Mouse (Mus musculus) adrenal gland, postnatal 4 days (tissue): ENCODE results near the gene Clasp1. TPM values are rescaled to one million over a fixed set of nuclear protein-coding genes. Genes with fewer than 3 reads are reported as not detected.

Experiments used
- DNase-seq, 2 experiments: peaks; one replicate each; pipeline ENCODE4 v3.0.0; 2021 to 2022; ENCODE audit warnings: low spot score in 2 of 2, mixed read lengths in 2 of 2
- total RNA-seq, 2 experiments: library from RNA; stranded (reverse); gene quantifications; 2 replicates each; pipeline ENCODE4 v1.2.3; 2021

The Clasp1 gene
- total RNA-seq, 2 experiments from 2014 or later, result 61.6 to 74.2 TPM

GRCm38 (mm10) chr1:118649933-118650770, 261.3 kb downstream of the Clasp1 start:
- no peak for DNase-seq

GRCm38 (mm10) chr1:118650771-118651080, 261.9 kb downstream of the Clasp1 start:
- DNase-seq, result no peak

GRCm38 (mm10) chr1:118658716-118659115, 269.9 kb downstream of the Clasp1 start:
- no peak for DNase-seq

- DNase-seq, result no peak
These were observed 272.1 kb downstream of the Clasp1 start for GRCm38 (mm10) chr1:118660880-118661465.

Other genes starting within 250 kb of the Clasp1 start
- not detected for gene Gm29106, start 212.5 kb upstream of the Clasp1 start, total RNA-seq
- 100 to 1,000 TPM; 155 to 161 TPM for gene Tsn, start 77.3 kb upstream of the Clasp1 start, total RNA-seq
- 10 to 100 TPM; 45.7 to 45.9 TPM for gene Nifk, start 67.2 kb upstream of the Clasp1 start, total RNA-seq
- 10 to 100 TPM in 1 of 2 experiments, 1 to 10 TPM in 1; 1.9 to 24.2 TPM for gene Tfcp2l1, start 238.9 kb downstream of the Clasp1 start, total RNA-seq